In genomic region chr14:57372348-57373102, GRCm38 (mm10) we compare ENCODE assay signal across 8 mouse cellular contexts. TPM values are rescaled to one million over a fixed set of nuclear protein-coding genes. Genes with fewer than 3 reads are reported as not detected.
DNase-seq lines count a peak whose midpoint lies in the region; ATAC-seq and TF ChIP-seq lines count a peak whose summit lies in the region.

No protein-coding gene starts in this region.

- no peak overlapping the region for H3K4me3 ChIP-seq in kidney, embryonic 14.5 days (ENCODE audit: low read length)
- H3K4me3 ChIP-seq in liver, adult 2 months (ENCODE audit: insufficient read depth, low read depth, low read length): no peak overlapping the region
- no peak overlapping the region for H3K4me3 ChIP-seq in neural tube, embryonic 12.5 days
- H3K4me3 ChIP-seq in stomach, postnatal 0 days (ENCODE audit: low read depth, low read length): no peak overlapping the region

- intact Hi-C loops in gastrocnemius, postnatal 14 days (cut with DNase I; ENCODE audit: low total_unique reads): loop anchor here (5.0 to 10.0 kb wide), 2 partner anchors 40 to 252 kb away; no protein-coding TSS in a partner anchor

- no peaks in the 10 kb centered on the region for H3K9me3 ChIP-seq in kidney, embryonic 14.5 days (ENCODE audit: control insufficient read depth, low read length)
- no peaks in the 10 kb centered on the region for H3K9me3 ChIP-seq in neural tube, embryonic 12.5 days
- H3K9me3 ChIP-seq in stomach, postnatal 0 days (ENCODE audit: control insufficient read depth, low read length): no peaks in the 10 kb centered on the region

- no peak for TF ChIP-seq EP300 in stomach, postnatal 0 days (optimal IDR thresholded peaks at IDR 0.05)

- peak; percentile 21; the same call in 1 of the 2 replicates for ATAC-seq in kidney, embryonic 14.5 days (ENCODE audit: low FRiP score, low TSS enrichment)
- ATAC-seq in neural tube, embryonic 12.5 days (ENCODE audit: low FRiP score, low read depth): peak; percentile 37; the same call in 1 of the 2 replicates
- peak; percentile 32; the same call in 1 of the 2 replicates for ATAC-seq in stomach, postnatal 0 days (ENCODE audit: low FRiP score, low TSS enrichment)

- no peak for TF ChIP-seq POLR2A in liver, adult 2 months (IDR thresholded peaks at IDR 0.05; ENCODE audit: extremely low read depth, insufficient read depth, low read length)

- H3K9ac ChIP-seq in kidney, embryonic 14.5 days (ENCODE audit: low read depth, low read length): no peak overlapping the region
- no peak overlapping the region for H3K9ac ChIP-seq in liver, adult 2 months (ENCODE audit: low read depth, low read length)
- H3K9ac ChIP-seq in neural tube, embryonic 12.5 days: no peak overlapping the region
- no peak overlapping the region for H3K9ac ChIP-seq in stomach, postnatal 0 days (ENCODE audit: low read length)

- H3K79me2 ChIP-seq in liver, adult 2 months (ENCODE audit: control insufficient read depth, insufficient read depth, low read length): peaks cover 3% of the 10 kb centered on the region; the same call in 1 of the 2 replicates

- H3K36me3 ChIP-seq in kidney, embryonic 14.5 days (ENCODE audit: control insufficient read depth, insufficient read depth, low read length): no peaks in the 10 kb centered on the region
- H3K36me3 ChIP-seq in liver, adult 2 months (ENCODE audit: control insufficient read depth, insufficient read depth, low read length): no peaks in the 10 kb centered on the region
- no peaks in the 10 kb centered on the region for H3K36me3 ChIP-seq in neural tube, embryonic 12.5 days
- no peaks in the 10 kb centered on the region for H3K36me3 ChIP-seq in stomach, postnatal 0 days (ENCODE audit: control insufficient read depth, insufficient read depth, low read length)

- TF ChIP-seq CTCF in liver, adult 2 months (IDR thresholded peaks at IDR 0.05; ENCODE audit: low read depth, low read length): peak; percentile 49
- peak; percentile 96 for TF ChIP-seq CTCF in stomach, postnatal 0 days (IDR thresholded peaks at IDR 0.05; ENCODE audit: low read depth)

- DNase-seq in B cell, adult 2 months: peak; percentile 82
- DNase-seq in ZHBTc4 (ENCODE audit: low read depth, low spot score): peak; percentile 81
- DNase-seq in cerebellum, postnatal 4 days (ENCODE audit: low spot score in 2 of 2): peak; percentile 53 to 73
- peak; percentile 59 for DNase-seq in gastrocnemius, postnatal 14 days
- peak; percentile 63 for DNase-seq in liver, adult 2 months (ENCODE audit: extremely low read depth, low read depth, low spot score)
- DNase-seq in stomach, postnatal 0 days (ENCODE audit: low spot score): peak; percentile 77

- WGBS in kidney, embryonic 14.5 days: 49% methylated on average over 8 of the region's 8 CpGs
- 45% methylated on average over 8 of the region's 8 CpGs for WGBS in liver, adult 2 months
- 52% methylated on average over 8 of the region's 8 CpGs for WGBS in neural tube, embryonic 12.5 days
- 46% methylated on average over 8 of the region's 8 CpGs for WGBS in stomach, postnatal 0 days

- H3K27me3 ChIP-seq in kidney, embryonic 14.5 days (ENCODE audit: control insufficient read depth, insufficient read depth, low read length): no peaks in the 10 kb centered on the region
- no peaks in the 10 kb centered on the region for H3K27me3 ChIP-seq in liver, adult 2 months (ENCODE audit: control insufficient read depth, insufficient read depth, low read length)
- H3K27me3 ChIP-seq in neural tube, embryonic 12.5 days (replicated peaks): no peaks in the 10 kb centered on the region
- no peaks in the 10 kb centered on the region for H3K27me3 ChIP-seq in stomach, postnatal 0 days (ENCODE audit: control insufficient read depth, insufficient read depth, low read length)

- no peak overlapping the region for H3K27ac ChIP-seq in kidney, embryonic 14.5 days (ENCODE audit: low read depth, low read length)
- no peak overlapping the region for H3K27ac ChIP-seq in liver, adult 2 months (replicated peaks; ENCODE audit: insufficient read depth, low read depth, low read length)
- no peak overlapping the region for H3K27ac ChIP-seq in neural tube, embryonic 12.5 days
- no peak overlapping the region for H3K27ac ChIP-seq in stomach, postnatal 0 days (replicated peaks)

- H3K4me1 ChIP-seq in kidney, embryonic 14.5 days (ENCODE audit: control insufficient read depth, insufficient read depth, low read length): no peaks in the 10 kb centered on the region
- H3K4me1 ChIP-seq in liver, adult 2 months (ENCODE audit: control insufficient read depth, insufficient read depth, low read length): peaks cover 12% of the 10 kb centered on the region
- no peaks in the 10 kb centered on the region for H3K4me1 ChIP-seq in neural tube, embryonic 12.5 days
- no peaks in the 10 kb centered on the region for H3K4me1 ChIP-seq in stomach, postnatal 0 days (replicated peaks; ENCODE audit: control insufficient read depth, insufficient read depth)

- H3K4me2 ChIP-seq in kidney, embryonic 14.5 days (replicated peaks; ENCODE audit: low read depth, low read length): no peak overlapping the region
- H3K4me2 ChIP-seq in neural tube, embryonic 12.5 days (replicated peaks): no peak overlapping the region
- no peak overlapping the region for H3K4me2 ChIP-seq in stomach, postnatal 0 days (replicated peaks; ENCODE audit: low read depth)

RNA-seq across cellular contexts. Expression of gene Cryl1, which starts 25.8 kb away (rescaled TPM):
- total RNA-seq in gastrocnemius, postnatal 14 days (2021): 1 to 10 TPM; 3.8 to 4.7 TPM
- polyA plus RNA-seq in kidney, embryonic 14.5 days (2014; fragmentation: Nextera tagmentation; extraction: Ambion mirVana): 14.3 and 17.6 TPM in 2 replicates
- 33.0 and 46.4 TPM in 2 replicates for total RNA-seq in liver, adult 2 months (2014; rRNA removed)
- polyA plus RNA-seq in liver, adult 2 months (2012; rRNA removed): 27.0 and 34.9 TPM in 2 replicates
- polyA plus RNA-seq in neural tube, embryonic 12.5 days (2016; fragmentation: Nextera tagmentation; extraction: Ambion mirVana): 8.1 and 9.4 TPM in 2 replicates
- polyA plus RNA-seq in stomach, postnatal 0 days (2015; fragmentation: Nextera tagmentation; extraction: Ambion mirVana): 49.8 and 51.3 TPM in 2 replicates

RNA-seq across cellular contexts. Expression of gene Ift88, which starts 51.3 kb away (rescaled TPM):
- 1 to 10 TPM; 3.3 to 4.6 TPM for total RNA-seq in gastrocnemius, postnatal 14 days (2021)
- polyA plus RNA-seq in kidney, embryonic 14.5 days (2014; fragmentation: Nextera tagmentation; extraction: Ambion mirVana): 16.2 and 22.5 TPM in 2 replicates
- total RNA-seq in liver, adult 2 months (2014; rRNA removed): 4.8 and 6.0 TPM in 2 replicates
- 2.1 and 2.5 TPM in 2 replicates for polyA plus RNA-seq in liver, adult 2 months (2012; rRNA removed)
- 14.7 and 16.1 TPM in 2 replicates for polyA plus RNA-seq in neural tube, embryonic 12.5 days (2016; fragmentation: Nextera tagmentation; extraction: Ambion mirVana)
- polyA plus RNA-seq in stomach, postnatal 0 days (2015; fragmentation: Nextera tagmentation; extraction: Ambion mirVana): 4.9 and 5.5 TPM in 2 replicates
